7 mouse cellular contexts compared by ENCODE assay signal in genomic region chr15:101247155-101247498, GRCm38 (mm10). TPM values are rescaled to one million over a fixed set of nuclear protein-coding genes. Genes with fewer than 3 reads are reported as not detected.
DNase-seq lines count a peak whose midpoint lies in the region; ATAC-seq and TF ChIP-seq lines count a peak whose summit lies in the region.

No protein-coding gene starts in this region.

- WGBS in lung, embryonic 14.5 days, result 80% methylated on average over 1 of the region's 1 CpGs
- WGBS in embryonic facial prominence, embryonic 12.5 days, result 35% methylated on average over 1 of the region's 1 CpGs
- 71% methylated on average over 1 of the region's 1 CpGs for WGBS in intestine, postnatal 0 days
- 74% methylated on average over 1 of the region's 1 CpGs for WGBS in small intestine, adult 2 months

- no peak for ATAC-seq in lung, embryonic 14.5 days (ENCODE audit: insufficient read depth)
- ATAC-seq in embryonic facial prominence, embryonic 12.5 days (ENCODE audit: insufficient number of reproducible peaks, insufficient read depth, low FRiP score, low TSS enrichment), result no peak
- no peak for ATAC-seq in intestine, postnatal 0 days
- no peak for ATAC-seq in megakaryocyte-erythroid progenitor cell, adult 5-6 weeks (replicated peaks; ENCODE audit: low FRiP score, low TSS enrichment, poor library complexity, severe bottlenecking)
- no peak for ATAC-seq in megakaryocyte progenitor cell, adult 5-6 weeks (replicated peaks; ENCODE audit: poor library complexity)

- no peaks in the 10 kb centered on the region for H3K9me3 ChIP-seq in lung, embryonic 14.5 days (ENCODE audit: low read depth, low read length)
- H3K9me3 ChIP-seq in embryonic facial prominence, embryonic 12.5 days, result no peaks in the 10 kb centered on the region
- no peaks in the 10 kb centered on the region for H3K9me3 ChIP-seq in intestine, postnatal 0 days (ENCODE audit: control insufficient read depth)

- H3K4me2 ChIP-seq in lung, embryonic 14.5 days, result peak overlapping the region; percentile 64
- peak overlapping the region; percentile 58; the same call in 1 of the 2 replicates for H3K4me2 ChIP-seq in embryonic facial prominence, embryonic 12.5 days (replicated peaks)
- peak overlapping the region; percentile 58; the same call in 1 of the 2 replicates for H3K4me2 ChIP-seq in intestine, postnatal 0 days (replicated peaks; ENCODE audit: low read depth)

- H3K9ac ChIP-seq in lung, embryonic 14.5 days, result 0 out of 2 replicates have a peak overlapping the region, but pooled peaks have one; percentile 54
- H3K9ac ChIP-seq in embryonic facial prominence, embryonic 12.5 days, result 0 out of 2 replicates have a peak overlapping the region, but pooled peaks have one; percentile 31
- no peak overlapping the region for H3K9ac ChIP-seq in intestine, postnatal 0 days (ENCODE audit: low read depth, low read length)

- peaks cover 12% of the 10 kb centered on the region for H3K4me1 ChIP-seq in lung, embryonic 14.5 days (ENCODE audit: insufficient read depth)
- peaks cover 24% of the 10 kb centered on the region for H3K4me1 ChIP-seq in embryonic facial prominence, embryonic 12.5 days
- H3K4me1 ChIP-seq in intestine, postnatal 0 days (replicated peaks; ENCODE audit: control insufficient read depth, insufficient read depth, low read length), result 0 out of 2 replicates have a peak, but pooled peaks cover 8% of the 10 kb centered on the region
- H3K4me1 ChIP-seq in small intestine, adult 2 months (ENCODE audit: control insufficient read depth, insufficient read depth, insufficient read length, low read length), result peaks cover 4% of the 10 kb centered on the region; the same call in 1 of the 2 replicates

- TF ChIP-seq CTCF in lung, embryonic 14.5 days (IDR thresholded peaks at IDR 0.05; ENCODE audit: low read depth), result no peak
- no peak for TF ChIP-seq CTCF in intestine, postnatal 0 days (IDR thresholded peaks at IDR 0.05; ENCODE audit: low read depth)
- no peak for TF ChIP-seq CTCF in small intestine, adult 2 months (IDR thresholded peaks at IDR 0.05; ENCODE audit: extremely low read depth, insufficient read length, insufficient replicate concordance, low read depth, low read length)

- no peaks in the 10 kb centered on the region for H3K27me3 ChIP-seq in lung, embryonic 14.5 days (ENCODE audit: insufficient read depth, low read length)
- no peaks in the 10 kb centered on the region for H3K27me3 ChIP-seq in embryonic facial prominence, embryonic 12.5 days
- H3K27me3 ChIP-seq in intestine, postnatal 0 days (replicated peaks; ENCODE audit: control insufficient read depth, insufficient read depth, low read length), result no peaks in the 10 kb centered on the region
- H3K27me3 ChIP-seq in small intestine, adult 2 months (ENCODE audit: control insufficient read depth, insufficient read depth, low read length), result no peaks in the 10 kb centered on the region

- H3K36me3 ChIP-seq in lung, embryonic 14.5 days (ENCODE audit: insufficient read depth), result no peaks in the 10 kb centered on the region
- no peaks in the 10 kb centered on the region for H3K36me3 ChIP-seq in embryonic facial prominence, embryonic 12.5 days
- H3K36me3 ChIP-seq in intestine, postnatal 0 days (ENCODE audit: control insufficient read depth, insufficient read depth), result no peaks in the 10 kb centered on the region
- no peaks in the 10 kb centered on the region for H3K36me3 ChIP-seq in small intestine, adult 2 months (ENCODE audit: control insufficient read depth, insufficient read depth, low read length)

- no peak for TF ChIP-seq POLR2A in small intestine, adult 2 months (IDR thresholded peaks at IDR 0.05; ENCODE audit: low read depth, low read length)

- H3K4me3 ChIP-seq in lung, embryonic 14.5 days (ENCODE audit: low read depth, low read length), result peak overlapping the region; percentile 32; the same call in 1 of the 2 replicates
- peak overlapping the region; percentile 42 for H3K4me3 ChIP-seq in embryonic facial prominence, embryonic 12.5 days
- H3K4me3 ChIP-seq in intestine, postnatal 0 days (ENCODE audit: low read depth, low read length), result no peak overlapping the region
- H3K4me3 ChIP-seq in small intestine, adult 2 months (ENCODE audit: low read depth, low read length), result no peak overlapping the region

- H3K27ac ChIP-seq in lung, embryonic 14.5 days (ENCODE audit: low read depth), result peak overlapping the region; percentile 89; the same call in 1 of the 2 replicates
- H3K27ac ChIP-seq in embryonic facial prominence, embryonic 12.5 days, result peak overlapping the region; percentile 90
- no peak overlapping the region for H3K27ac ChIP-seq in intestine, postnatal 0 days (ENCODE audit: low read depth, low read length)
- H3K27ac ChIP-seq in small intestine, adult 2 months (ENCODE audit: insufficient read depth, low read depth, low read length), result peak overlapping the region; percentile 86; the same call in 1 of the 2 replicates

- no peak for DNase-seq in lung, embryonic 14.5 days
- DNase-seq in lung, postnatal 25 days (ENCODE audit: low spot score), result no peak

RNA-seq across cellular contexts. Expression of gene Nr4a1, which starts 6.9 kb away (rescaled TPM):
- polyA plus RNA-seq in lung, embryonic 14.5 days (2014; fragmentation: Nextera tagmentation; extraction: Ambion mirVana), result 8.8 TPM in 2 replicates
- polyA plus RNA-seq in embryonic facial prominence, embryonic 12.5 days (2016; fragmentation: Nextera tagmentation; extraction: Ambion mirVana), result 8.2 and 8.7 TPM in 2 replicates
- polyA plus RNA-seq in intestine, postnatal 0 days (2015; fragmentation: Nextera tagmentation; extraction: Ambion mirVana), result 5.9 and 10.0 TPM in 2 replicates
- polyA plus RNA-seq in small intestine, adult 2 months (2012; rRNA removed), result 6.5 and 9.7 TPM in 2 replicates
- total RNA-seq in megakaryocyte-erythroid progenitor cell, adult 5-6 weeks (2014; fragmentation: Nextera tagmentation), result 0.66 and 3.2 TPM in 2 replicates
- 15.1 and 16.4 TPM in 2 replicates for total RNA-seq in megakaryocyte-erythroid progenitor cell, adult 5-6 weeks (2017)
- 6.5 and 11.3 TPM in 2 replicates for total RNA-seq in megakaryocyte progenitor cell, adult 5-6 weeks (2015)
- 7.1 and 7.9 TPM in 2 replicates for total RNA-seq in megakaryocyte progenitor cell, adult 5-6 weeks (2017)

RNA-seq across cellular contexts. Expression of gene Grasp, which starts 23.1 kb away (rescaled TPM):
- polyA plus RNA-seq in lung, embryonic 14.5 days (2014; fragmentation: Nextera tagmentation; extraction: Ambion mirVana), result 7.8 and 10.4 TPM in 2 replicates
- 9.5 and 10.7 TPM in 2 replicates for polyA plus RNA-seq in embryonic facial prominence, embryonic 12.5 days (2016; fragmentation: Nextera tagmentation; extraction: Ambion mirVana)
- polyA plus RNA-seq in intestine, postnatal 0 days (2015; fragmentation: Nextera tagmentation; extraction: Ambion mirVana), result 1.7 and 2.0 TPM in 2 replicates
- polyA plus RNA-seq in small intestine, adult 2 months (2012; rRNA removed), result 7.3 and 8.5 TPM in 2 replicates
- 0.17 TPM in 1 of 2 replicates, not detected in the other for total RNA-seq in megakaryocyte-erythroid progenitor cell, adult 5-6 weeks (2014; fragmentation: Nextera tagmentation)
- 0.27 TPM in 1 of 2 replicates, not detected in the other for total RNA-seq in megakaryocyte-erythroid progenitor cell, adult 5-6 weeks (2017)
- total RNA-seq in megakaryocyte progenitor cell, adult 5-6 weeks (2015), result 0.98 and 1.1 TPM in 2 replicates
- 1.00 and 1.1 TPM in 2 replicates for total RNA-seq in megakaryocyte progenitor cell, adult 5-6 weeks (2017)

RNA-seq across cellular contexts. Expression of gene Atg101, which starts 36.9 kb away (rescaled TPM):
- 59.1 and 64.7 TPM in 2 replicates for polyA plus RNA-seq in lung, embryonic 14.5 days (2014; fragmentation: Nextera tagmentation; extraction: Ambion mirVana)
- 61.7 and 64.5 TPM in 2 replicates for polyA plus RNA-seq in embryonic facial prominence, embryonic 12.5 days (2016; fragmentation: Nextera tagmentation; extraction: Ambion mirVana)
- polyA plus RNA-seq in intestine, postnatal 0 days (2015; fragmentation: Nextera tagmentation; extraction: Ambion mirVana), result 46.5 and 50.9 TPM in 2 replicates
- polyA plus RNA-seq in small intestine, adult 2 months (2012; rRNA removed), result 13.7 and 38.4 TPM in 2 replicates
- 14.7 and 18.0 TPM in 2 replicates for total RNA-seq in megakaryocyte-erythroid progenitor cell, adult 5-6 weeks (2014; fragmentation: Nextera tagmentation)
- 31.7 and 42.1 TPM in 2 replicates for total RNA-seq in megakaryocyte-erythroid progenitor cell, adult 5-6 weeks (2017)
- 7.9 and 13.1 TPM in 2 replicates for total RNA-seq in megakaryocyte progenitor cell, adult 5-6 weeks (2015)
- 58.6 and 63.5 TPM in 2 replicates for total RNA-seq in megakaryocyte progenitor cell, adult 5-6 weeks (2017)

RNA-seq across cellular contexts. Expression of gene 6030408B16Rik, which starts 45.9 kb away (rescaled TPM):
- polyA plus RNA-seq in lung, embryonic 14.5 days (2014; fragmentation: Nextera tagmentation; extraction: Ambion mirVana), result 41.0 and 41.4 TPM in 2 replicates
- 1.0 and 1.1 TPM in 2 replicates for polyA plus RNA-seq in embryonic facial prominence, embryonic 12.5 days (2016; fragmentation: Nextera tagmentation; extraction: Ambion mirVana)
- 0.48 and 0.77 TPM in 2 replicates for polyA plus RNA-seq in intestine, postnatal 0 days (2015; fragmentation: Nextera tagmentation; extraction: Ambion mirVana)
- polyA plus RNA-seq in small intestine, adult 2 months (2012; rRNA removed), result 0.14 and 0.24 TPM in 2 replicates
- not detected in 2 replicates for total RNA-seq in megakaryocyte-erythroid progenitor cell, adult 5-6 weeks (2014; fragmentation: Nextera tagmentation)
- not detected in 2 replicates for total RNA-seq in megakaryocyte-erythroid progenitor cell, adult 5-6 weeks (2017)
- total RNA-seq in megakaryocyte progenitor cell, adult 5-6 weeks (2015), result not detected in 2 replicates
- total RNA-seq in megakaryocyte progenitor cell, adult 5-6 weeks (2017), result not detected in 2 replicates

Comparison
In these comparisons a context has a peak if more than half of its experiments do, and no peak if none do; other contexts are left out.
1. H3K4me3 ChIP-seq: peak in lung, embryonic 14.5 days (single experiment) and embryonic facial prominence, embryonic 12.5 days (single experiment); none in intestine, postnatal 0 days (single experiment) and small intestine, adult 2 months (single experiment).
2. Peak in every context shown above with its lines, with median percentiles within 50 percentile points of each other: H3K4me2 ChIP-seq.